Mouse (Mus musculus) bone marrow macrophage, adult 2 months (primary cell): ENCODE results near the gene Paqr4.

ENCODE experiments used
- CTCF ChIP-seq: IDR thresholded peaks from 2 replicates; pipeline ENCODE4 v1.5.1; 2012; ENCODE audit warnings: low read depth, mild to moderate bottlenecking, low read length, moderate library complexity
- POLR2A ChIP-seq: IDR thresholded peaks from 2 replicates; pipeline ENCODE4 v1.6.1; 2012; ENCODE audit warnings: mild to moderate bottlenecking, low read depth, low read length, borderline replicate concordance

DNA sequence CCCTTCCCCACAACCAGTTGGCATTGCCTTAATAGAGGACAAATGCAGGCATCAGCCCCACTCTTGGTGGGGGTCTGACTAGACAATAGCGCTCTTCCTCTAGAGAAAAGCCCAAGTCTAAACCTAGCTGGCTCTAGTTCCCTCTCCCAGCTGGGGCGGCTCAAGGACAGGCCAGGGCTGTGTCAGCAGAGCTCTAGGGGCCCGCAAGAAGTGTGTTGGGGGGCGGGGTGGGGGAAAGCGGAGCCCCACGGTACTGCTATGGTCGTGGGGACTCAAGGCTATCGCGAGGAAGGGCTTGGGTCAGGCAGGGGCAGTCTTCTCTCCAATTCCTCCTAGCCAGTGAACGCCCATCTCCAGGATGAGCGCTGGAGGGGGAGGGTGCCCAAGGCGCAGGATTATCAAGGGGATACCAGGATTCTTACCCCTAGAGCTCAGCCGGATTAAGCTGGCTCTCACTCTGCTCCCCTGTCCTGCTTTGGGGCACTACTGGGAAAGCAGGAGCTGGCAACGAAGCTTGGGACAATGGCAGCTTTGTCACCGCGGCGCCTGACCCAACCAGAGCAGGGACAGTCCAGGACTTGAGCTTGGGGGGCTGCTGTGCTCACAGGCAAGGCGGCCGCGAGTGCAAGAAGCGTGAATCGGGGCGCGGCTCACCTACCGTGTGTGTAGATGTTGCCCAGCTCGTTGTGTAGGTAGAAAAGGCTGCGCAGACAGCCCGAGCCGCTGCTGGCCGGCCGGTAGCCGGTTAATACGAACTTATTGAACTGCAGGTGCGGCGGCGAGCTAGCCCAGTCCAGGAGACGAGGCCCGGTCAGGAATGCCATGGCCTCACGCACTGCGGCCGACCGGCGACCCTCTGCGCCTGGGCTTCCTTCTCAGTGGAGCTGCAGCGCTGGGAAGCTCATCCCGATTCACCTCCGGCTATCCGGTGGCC lies 1.2 kb downstream of the Paqr4 start:
- TF ChIP-seq POLR2A (no peak), CTCF (no peak)
